Mouse (Mus musculus): ENCODE measurements around the gene Atg5. TPM values are rescaled to one million over a fixed set of nuclear protein-coding genes. Genes with fewer than 3 reads are reported as not detected.
A peak's percentile ranks its signal among the peaks of the same experiment; 100 is the strongest.

Gene Atg5
- polyA plus RNA-seq, 1 experiment from 2014 or later: 46.7 TPM

DNA sequence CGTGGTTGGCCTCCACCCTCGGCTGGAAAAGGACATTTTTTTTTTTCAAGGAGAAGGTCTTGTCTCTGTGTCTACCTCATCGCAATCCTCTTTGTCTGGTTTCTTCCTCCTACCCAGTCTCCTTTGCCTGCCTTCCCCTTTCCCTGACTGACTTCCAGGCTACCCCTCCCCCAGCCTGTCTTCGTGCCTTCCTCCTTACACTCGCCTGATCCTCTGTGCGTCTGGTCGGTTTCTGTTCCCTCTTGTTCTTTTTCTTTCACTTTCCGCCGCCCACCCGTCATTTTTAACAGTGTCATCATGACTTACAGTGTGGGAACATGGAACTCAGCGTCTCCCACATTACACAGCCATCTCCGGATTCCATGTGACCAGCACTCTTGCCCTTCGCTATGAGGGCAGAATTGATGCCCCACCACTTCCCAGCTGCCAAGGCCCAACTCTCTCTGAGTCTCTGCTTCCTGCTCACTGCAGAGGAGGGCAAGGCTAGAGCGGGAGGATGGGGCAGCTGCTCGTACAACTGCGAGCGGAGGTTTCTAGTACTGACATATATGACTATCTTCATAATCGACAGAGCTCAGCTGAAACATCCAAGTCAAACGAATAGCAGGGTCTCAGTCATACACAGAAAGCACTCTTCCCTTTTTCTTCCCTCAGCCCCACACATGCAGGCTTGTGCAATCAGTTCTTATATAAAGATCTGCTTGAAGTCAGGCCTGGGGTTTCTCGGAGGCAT, 112.5 kb downstream of the Atg5 start:
- peak overlapping the region; percentile 60 for H3K27ac ChIP-seq
- H3K4me3 ChIP-seq: no peak overlapping the region
- H3K4me1 ChIP-seq: peaks cover 12% of the 10 kb centered on the region
- H3K36me3 ChIP-seq: no peaks in the 10 kb centered on the region
- no peak overlapping the region for H3K4me2 ChIP-seq (replicated peaks)
- ATAC-seq (ENCODE audit: low FRiP score): no peak
- no peaks in the 10 kb centered on the region for H3K27me3 ChIP-seq
- no peaks in the 10 kb centered on the region for H3K9me3 ChIP-seq (replicated peaks)
- no peak overlapping the region for H3K9ac ChIP-seq
- 59% methylated on average over 20 of the region's 20 CpGs for WGBS

DNA sequence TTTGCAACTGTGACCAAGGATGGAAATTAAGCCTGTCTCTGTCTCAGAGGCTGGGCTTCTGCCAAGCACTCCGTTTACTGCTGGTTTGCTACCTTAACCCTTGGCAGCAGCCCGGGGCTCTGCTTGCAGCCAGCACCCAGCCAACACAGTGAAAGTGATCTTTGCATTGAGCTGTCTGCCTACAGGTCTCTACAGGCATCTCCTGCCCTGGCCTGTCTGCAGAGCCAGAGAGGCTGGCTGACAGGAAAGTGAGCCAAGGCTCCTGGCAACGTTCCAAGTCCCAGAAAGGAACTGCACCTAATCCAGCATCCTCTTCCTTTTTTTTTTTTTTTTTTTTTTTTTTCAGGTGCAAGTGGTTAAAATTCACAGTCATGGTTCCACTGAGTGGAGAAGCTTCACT, 113.2 kb downstream of the Atg5 start:
- H3K4me1 ChIP-seq: peaks cover 12% of the 10 kb centered on the region
- H3K9ac ChIP-seq: no peak overlapping the region
- no peaks in the 10 kb centered on the region for H3K36me3 ChIP-seq
- no peaks in the 10 kb centered on the region for H3K9me3 ChIP-seq (replicated peaks)
- no peak overlapping the region for H3K4me2 ChIP-seq (replicated peaks)
- ATAC-seq (ENCODE audit: low FRiP score): no peak; the same call in 1 of the 2 replicates
- WGBS: 51% methylated on average over 3 of the region's 3 CpGs
- H3K27ac ChIP-seq: peak overlapping the region; percentile 60
- no peaks in the 10 kb centered on the region for H3K27me3 ChIP-seq
- H3K4me3 ChIP-seq: no peak overlapping the region

DNA sequence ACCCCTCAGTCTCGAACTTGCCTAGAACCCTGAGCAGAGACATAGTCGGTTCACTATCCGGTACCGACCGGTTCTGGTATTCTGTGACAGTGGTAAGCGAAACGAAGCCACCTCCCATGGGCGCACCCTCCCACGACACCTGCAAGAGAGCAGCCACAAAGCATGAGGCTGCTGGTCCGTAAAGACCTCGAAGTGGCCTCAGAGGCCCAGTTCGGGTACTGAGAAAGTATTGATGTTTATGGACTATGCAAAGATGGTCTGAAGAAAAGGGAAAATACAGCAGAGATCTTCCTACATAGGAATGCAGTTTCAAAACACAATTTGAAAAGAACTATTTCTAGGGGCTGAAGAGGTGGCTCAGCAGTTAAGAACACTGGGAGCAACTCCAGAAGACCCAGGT, 113.8 kb downstream of the Atg5 start:
- H3K27ac ChIP-seq: no peak overlapping the region
- H3K4me2 ChIP-seq (replicated peaks): no peak overlapping the region
- H3K9ac ChIP-seq: no peak overlapping the region
- WGBS: 87% methylated on average over 12 of the region's 12 CpGs
- H3K4me3 ChIP-seq: no peak overlapping the region
- H3K27me3 ChIP-seq: no peaks in the 10 kb centered on the region
- H3K9me3 ChIP-seq (replicated peaks): no peaks in the 10 kb centered on the region
- no peak for ATAC-seq (ENCODE audit: low FRiP score)
- H3K36me3 ChIP-seq: no peaks in the 10 kb centered on the region
- H3K4me1 ChIP-seq: peaks cover 12% of the 10 kb centered on the region

DNA sequence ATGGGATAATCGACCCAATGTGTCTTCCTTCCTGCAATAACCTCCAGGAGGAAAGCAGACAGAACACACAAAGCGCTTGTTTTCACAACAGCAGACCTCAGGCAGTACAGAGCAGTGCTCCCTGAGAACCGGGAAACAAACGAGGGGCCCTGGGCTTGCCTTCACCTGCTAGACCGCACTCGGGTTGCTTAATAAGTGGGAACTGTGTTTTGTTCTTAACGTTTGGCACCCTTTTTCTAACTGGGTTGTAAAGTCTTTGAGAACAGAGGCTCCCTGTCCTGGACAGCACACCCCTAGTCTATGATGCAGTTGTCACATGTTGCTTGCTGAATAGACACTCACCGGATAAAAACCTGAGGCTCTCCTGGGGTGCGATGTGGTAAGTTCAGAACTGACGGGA, 115.1 kb downstream of the Atg5 start:
- Histone ChIP-seq H3K9ac (no peak overlapping the region), H3K27ac (no peak overlapping the region), H3K4me1 (peaks cover 12% of the 10 kb centered on the region), H3K27me3 (no peaks in the 10 kb centered on the region), H3K9me3 (replicated peaks) (no peaks in the 10 kb centered on the region), H3K4me3 (no peak overlapping the region), H3K4me2 (replicated peaks) (no peak overlapping the region), H3K36me3 (no peaks in the 10 kb centered on the region)
- ATAC-seq (ENCODE audit: low FRiP score): no peak
- 73% methylated on average over 10 of the region's 10 CpGs for WGBS

DNA sequence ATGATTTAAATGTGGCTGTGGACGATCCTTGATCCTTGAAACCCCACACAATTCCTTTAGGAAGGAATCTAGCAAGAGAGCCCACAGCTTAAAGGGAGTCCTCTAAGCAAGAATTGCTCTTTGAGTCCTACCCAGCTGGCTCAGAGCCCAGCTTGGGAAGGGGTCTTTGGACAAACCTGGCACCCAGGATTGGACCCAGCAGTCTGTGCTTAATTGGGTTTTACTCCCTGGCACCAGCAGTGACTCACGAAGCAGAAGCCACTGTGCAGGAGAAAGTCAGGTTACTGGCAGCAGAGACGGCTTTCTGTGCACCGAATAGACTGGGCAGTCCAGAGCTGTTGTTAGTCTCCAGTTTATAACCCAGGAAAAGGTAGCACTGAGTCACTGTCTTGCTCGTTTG, 117.1 kb downstream of the Atg5 start:
- peaks cover 12% of the 10 kb centered on the region for H3K4me1 ChIP-seq
- no peak overlapping the region for H3K9ac ChIP-seq
- H3K27me3 ChIP-seq: no peaks in the 10 kb centered on the region
- WGBS: 85% methylated on average over 5 of the region's 5 CpGs
- no peaks in the 10 kb centered on the region for H3K9me3 ChIP-seq (replicated peaks)
- no peak overlapping the region for H3K4me3 ChIP-seq
- H3K4me2 ChIP-seq (replicated peaks): no peak overlapping the region
- no peaks in the 10 kb centered on the region for H3K36me3 ChIP-seq
- no peak for ATAC-seq (ENCODE audit: low FRiP score)
- H3K27ac ChIP-seq: no peak overlapping the region

DNA sequence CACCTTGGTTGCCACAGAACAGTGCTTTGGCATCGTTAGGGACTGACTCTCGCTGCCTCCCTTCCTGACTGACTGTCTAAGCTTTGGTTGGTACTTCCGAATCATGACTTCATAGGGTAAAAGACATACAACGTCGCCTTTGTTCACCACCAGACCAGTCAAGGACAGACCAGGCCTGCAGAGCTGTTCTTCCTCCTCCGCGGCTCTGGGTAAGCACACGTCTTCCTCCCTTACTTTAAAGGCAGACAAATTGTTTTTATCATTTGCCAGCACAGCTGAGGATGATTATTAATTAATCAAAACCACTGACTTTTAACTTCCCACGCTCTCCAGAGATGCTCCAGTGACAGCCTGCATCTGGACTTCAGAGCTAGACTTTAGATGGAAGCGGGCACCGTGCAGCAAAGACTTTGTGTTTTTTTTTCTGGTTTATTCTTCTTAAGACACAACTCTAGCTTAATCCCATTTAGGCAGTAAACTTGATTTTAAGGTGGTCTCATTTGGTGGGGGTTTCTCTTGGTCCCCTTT, 120.6 kb downstream of the Atg5 start:
- H3K9ac ChIP-seq: no peak overlapping the region
- no peak overlapping the region for H3K4me2 ChIP-seq (replicated peaks)
- H3K9me3 ChIP-seq (replicated peaks): no peaks in the 10 kb centered on the region
- no peak overlapping the region for H3K27ac ChIP-seq
- 82% methylated on average over 11 of the region's 11 CpGs for WGBS
- no peak overlapping the region for H3K4me3 ChIP-seq
- H3K36me3 ChIP-seq: no peaks in the 10 kb centered on the region
- no peaks in the 10 kb centered on the region for H3K27me3 ChIP-seq
- no peak for ATAC-seq (ENCODE audit: low FRiP score)
- 0 out of 2 replicates have a peak, but pooled peaks cover 2% of the 10 kb centered on the region for H3K4me1 ChIP-seq

DNA sequence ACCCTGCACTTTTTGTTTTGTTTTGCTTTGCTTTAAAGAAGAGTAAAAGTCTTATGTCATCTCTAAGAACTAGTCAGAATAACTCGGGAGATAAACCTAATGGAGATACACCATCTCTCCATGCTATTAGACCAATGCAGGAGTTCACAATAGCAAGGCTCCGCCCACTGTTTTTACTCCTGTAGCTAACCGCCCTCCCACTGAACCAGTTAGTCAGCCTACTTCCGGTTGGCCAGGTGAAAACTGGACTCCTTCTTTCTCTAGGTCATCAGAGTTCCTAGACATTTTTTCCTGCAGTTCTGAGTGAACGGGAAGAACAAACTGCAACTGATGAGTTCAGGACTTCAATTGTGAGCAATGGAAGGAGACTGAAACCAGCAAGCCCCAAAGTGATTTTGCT, 122.1 kb downstream of the Atg5 start:
- WGBS: 87% methylated on average over 5 of the region's 5 CpGs
- ATAC-seq (ENCODE audit: low FRiP score): no peak
- Histone ChIP-seq H3K9me3 (replicated peaks) (no peaks in the 10 kb centered on the region), H3K36me3 (no peaks in the 10 kb centered on the region), H3K4me2 (replicated peaks) (no peak overlapping the region), H3K4me1 (0 out of 2 replicates have a peak, but pooled peaks cover 2% of the 10 kb centered on the region), H3K27me3 (no peaks in the 10 kb centered on the region), H3K9ac (no peak overlapping the region), H3K4me3 (no peak overlapping the region), H3K27ac (no peak overlapping the region)

DNA sequence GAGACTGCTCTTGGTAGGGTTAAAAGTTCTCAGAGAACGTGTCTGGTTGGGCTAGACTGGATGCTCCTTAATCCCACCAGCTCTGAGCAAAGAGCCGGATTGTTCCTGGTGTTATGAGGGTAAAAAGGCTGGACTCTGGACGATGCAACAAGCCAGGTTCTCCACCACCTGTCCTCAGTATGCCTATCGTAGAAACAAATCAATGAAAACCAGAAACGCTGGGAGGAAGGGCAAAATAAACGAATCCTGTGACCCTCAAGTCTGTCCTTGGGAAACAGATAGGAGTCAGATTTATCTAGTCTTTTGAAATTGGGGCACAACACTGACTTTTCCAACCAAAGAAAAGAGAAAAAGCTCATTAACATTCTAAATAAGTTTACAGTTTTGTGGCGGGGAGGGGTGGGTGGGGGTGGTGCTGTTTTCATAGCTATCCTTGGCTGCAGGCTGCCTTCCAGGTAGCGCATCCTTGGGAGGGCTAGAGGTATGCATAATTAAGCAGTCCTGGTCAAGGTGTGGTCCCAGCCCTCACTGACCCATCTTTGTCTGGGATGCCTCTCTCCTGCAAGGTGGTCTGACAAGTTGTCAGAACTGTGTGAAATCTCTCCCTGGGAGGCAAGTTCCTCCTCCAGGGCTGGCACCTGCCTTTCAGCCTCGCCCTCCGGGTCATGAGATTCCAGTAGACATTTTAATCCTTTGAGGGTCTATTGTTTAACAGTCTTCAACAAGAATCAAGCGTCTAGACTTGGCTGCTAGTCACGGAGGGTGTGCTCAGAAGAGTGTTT, 123.5 kb downstream of the Atg5 start:
- 50% methylated on average over 12 of the region's 12 CpGs for WGBS
- H3K27me3 ChIP-seq: no peaks in the 10 kb centered on the region
- H3K9ac ChIP-seq: no peak overlapping the region
- H3K4me1 ChIP-seq: 0 out of 2 replicates have a peak, but pooled peaks cover 2% of the 10 kb centered on the region
- H3K27ac ChIP-seq: no peak overlapping the region
- H3K9me3 ChIP-seq (replicated peaks): no peaks in the 10 kb centered on the region
- H3K4me2 ChIP-seq (replicated peaks): no peak overlapping the region
- H3K36me3 ChIP-seq: no peaks in the 10 kb centered on the region
- H3K4me3 ChIP-seq: no peak overlapping the region
- ATAC-seq (ENCODE audit: low FRiP score): no peak

DNA sequence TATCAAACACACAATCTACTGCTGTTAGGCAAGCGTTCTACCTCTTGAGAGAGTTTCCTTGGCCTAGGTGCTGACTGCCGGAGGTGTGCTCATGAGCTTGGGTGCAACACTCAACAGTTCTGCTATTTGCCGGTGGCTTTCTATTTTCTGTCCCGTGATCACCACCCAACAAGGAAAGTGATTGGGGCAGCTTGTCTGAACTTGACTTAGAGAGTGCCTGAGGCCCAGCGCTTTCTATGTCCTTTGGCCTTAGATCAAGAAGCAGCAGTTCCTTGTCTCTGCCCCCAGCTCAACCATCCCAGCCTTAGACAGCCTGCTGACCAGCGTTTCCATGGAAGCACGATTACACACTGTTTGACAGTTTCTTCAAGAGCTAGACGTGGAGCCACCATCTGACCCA, 124.7 kb downstream of the Atg5 start:
- WGBS: 83% methylated on average over 8 of the region's 8 CpGs
- no peak overlapping the region for H3K9ac ChIP-seq
- 0 out of 2 replicates have a peak, but pooled peaks cover 2% of the 10 kb centered on the region for H3K4me1 ChIP-seq
- H3K27me3 ChIP-seq: no peaks in the 10 kb centered on the region
- no peak for ATAC-seq (ENCODE audit: low FRiP score)
- H3K4me2 ChIP-seq (replicated peaks): no peak overlapping the region
- H3K9me3 ChIP-seq (replicated peaks): no peaks in the 10 kb centered on the region
- H3K27ac ChIP-seq: no peak overlapping the region
- H3K4me3 ChIP-seq: no peak overlapping the region
- H3K36me3 ChIP-seq: no peaks in the 10 kb centered on the region

DNA sequence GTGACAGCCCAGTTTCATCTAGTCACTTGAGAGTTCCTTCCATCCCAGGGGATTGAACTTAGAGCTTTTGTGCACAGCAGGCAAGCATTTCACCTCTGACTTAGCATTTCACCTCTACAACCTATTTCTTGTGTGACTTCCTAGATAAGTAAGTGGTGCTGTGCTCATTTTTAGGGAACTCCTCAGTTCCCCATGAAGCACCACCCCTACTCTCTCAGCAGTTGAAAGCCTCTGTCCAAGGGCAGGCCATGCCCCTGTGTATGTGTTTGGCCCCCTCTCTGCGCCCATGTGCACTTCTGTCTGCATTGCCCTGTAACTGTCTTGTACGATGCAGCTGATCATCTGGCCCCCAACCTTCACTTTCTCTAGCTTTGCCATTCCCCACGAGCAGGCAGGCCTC, 132.0 kb downstream of the Atg5 start:
- H3K27ac ChIP-seq: no peak overlapping the region
- 50% methylated on average over 3 of the region's 3 CpGs for WGBS
- no peaks in the 10 kb centered on the region for H3K27me3 ChIP-seq
- H3K4me3 ChIP-seq: no peak overlapping the region
- no peak for ATAC-seq (ENCODE audit: low FRiP score)
- no peak overlapping the region for H3K9ac ChIP-seq
- H3K36me3 ChIP-seq: no peaks in the 10 kb centered on the region
- H3K9me3 ChIP-seq (replicated peaks): no peaks in the 10 kb centered on the region
- H3K4me2 ChIP-seq (replicated peaks): no peak overlapping the region
- H3K4me1 ChIP-seq: no peaks in the 10 kb centered on the region

DNA sequence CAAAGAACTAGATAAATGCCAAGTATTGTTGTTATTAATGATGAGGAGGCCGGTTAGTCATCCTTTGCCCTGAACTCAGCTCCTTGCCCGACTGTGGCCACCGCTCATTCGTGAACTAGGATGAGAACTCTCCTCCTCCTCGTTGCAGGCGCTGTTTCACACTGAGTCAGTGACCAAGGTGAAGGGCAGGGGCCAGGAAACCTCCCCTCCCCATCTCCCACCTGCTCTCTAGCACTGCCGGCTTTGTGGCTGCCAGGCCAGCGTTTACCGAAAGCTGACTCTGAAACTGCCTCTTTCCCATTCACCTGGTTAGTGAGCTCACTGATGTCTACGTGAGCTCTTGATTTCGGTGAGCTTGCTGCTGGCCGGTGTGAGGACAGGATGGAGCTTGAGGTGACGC, 132.4 kb downstream of the Atg5 start:
- Histone ChIP-seq H3K9me3 (replicated peaks) (no peaks in the 10 kb centered on the region), H3K9ac (no peak overlapping the region), H3K4me2 (replicated peaks) (no peak overlapping the region), H3K27ac (no peak overlapping the region), H3K4me3 (no peak overlapping the region), H3K27me3 (no peaks in the 10 kb centered on the region), H3K36me3 (no peaks in the 10 kb centered on the region), H3K4me1 (no peaks in the 10 kb centered on the region)
- WGBS: 61% methylated on average over 13 of the region's 13 CpGs
- no peak for ATAC-seq (ENCODE audit: low FRiP score)

DNA sequence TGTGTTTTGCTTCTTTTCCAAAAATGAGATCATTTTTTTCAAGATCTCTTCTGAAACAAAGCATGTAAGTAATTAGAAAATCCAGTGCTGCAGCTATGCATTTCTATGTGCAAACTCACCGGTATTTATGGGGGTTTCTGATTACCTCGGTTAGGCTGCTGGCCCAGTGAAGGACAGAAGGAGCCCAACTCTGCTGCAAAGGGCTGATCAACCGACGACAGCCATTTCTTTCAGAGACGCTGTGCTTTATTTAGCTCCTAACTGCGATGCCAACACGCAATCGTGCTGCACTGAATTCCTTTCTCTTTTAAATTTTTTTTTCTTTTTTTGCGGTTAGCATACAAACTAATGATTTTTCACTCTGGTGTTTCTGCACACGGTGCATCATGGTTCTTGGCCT, 133.4 kb downstream of the Atg5 start:
- Histone ChIP-seq H3K27me3 (no peaks in the 10 kb centered on the region), H3K36me3 (no peaks in the 10 kb centered on the region), H3K27ac (no peak overlapping the region), H3K9ac (no peak overlapping the region), H3K4me1 (no peaks in the 10 kb centered on the region), H3K4me2 (replicated peaks) (no peak overlapping the region), H3K9me3 (replicated peaks) (no peaks in the 10 kb centered on the region), H3K4me3 (no peak overlapping the region)
- 89% methylated on average over 10 of the region's 10 CpGs for WGBS
- no peak for ATAC-seq (ENCODE audit: low FRiP score)
